Mouse (Mus musculus): ENCODE measurements around the gene Trpm5.

- no peak for TF ChIP-seq CTCF (IDR thresholded peaks at IDR 0.05; ENCODE audit: low read depth, low read length)
- no peak for TF ChIP-seq POLR2A (IDR thresholded peaks at IDR 0.05; ENCODE audit: borderline replicate concordance, low read depth, low read length)
These were observed 25.4 kb downstream of the Trpm5 start, which contains the start of gene Tssc4 for GRCm38 (mm10) chr7:143068882-143069591.

Data from bone marrow macrophage, adult 2 months (primary cell).